Mouse (Mus musculus): ENCODE results near the gene Pgm1. TPM values are rescaled to one million over a fixed set of nuclear protein-coding genes. Genes with fewer than 3 reads are reported as not detected.

The Pgm1 gene
- total RNA-seq, 2 experiments from 2014 or later = 58.6 to 62.7 TPM

DNA sequence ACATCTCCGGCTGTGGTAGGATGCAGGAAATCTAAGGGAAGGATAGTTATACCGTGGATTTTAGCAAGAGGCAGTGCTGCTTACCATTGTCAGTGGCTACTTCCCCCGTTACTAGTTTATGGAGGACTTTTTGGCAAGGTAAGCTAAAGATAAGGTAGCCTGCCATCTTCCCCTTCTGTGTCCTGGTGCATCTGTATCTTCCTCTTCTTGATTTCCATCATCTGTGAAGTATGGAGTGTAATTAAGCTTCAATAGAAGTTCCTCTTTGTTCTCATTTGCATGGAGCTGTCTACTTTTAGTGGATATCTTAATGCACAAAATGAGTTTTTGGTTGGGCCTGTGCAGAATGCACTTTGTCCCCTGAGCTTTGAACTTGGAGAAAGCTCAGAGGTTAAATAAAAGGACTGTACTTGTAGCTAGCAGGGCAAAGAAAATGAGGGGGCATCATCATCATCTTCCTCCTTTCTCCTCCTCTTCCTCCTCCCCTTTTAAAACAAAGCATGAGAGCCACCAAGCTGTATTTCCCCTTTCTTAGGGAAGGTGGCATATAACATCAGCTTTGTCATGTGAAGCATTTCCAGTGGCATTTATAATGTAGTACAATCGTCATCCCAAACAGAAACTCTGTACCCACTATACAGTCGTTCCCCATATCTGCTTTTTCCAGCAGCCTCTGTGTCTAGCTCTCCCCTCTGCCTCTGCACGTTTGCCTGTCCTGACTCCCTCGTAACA is 29.0 kb downstream of the Pgm1 start:
- no peak for DNase-seq

DNA sequence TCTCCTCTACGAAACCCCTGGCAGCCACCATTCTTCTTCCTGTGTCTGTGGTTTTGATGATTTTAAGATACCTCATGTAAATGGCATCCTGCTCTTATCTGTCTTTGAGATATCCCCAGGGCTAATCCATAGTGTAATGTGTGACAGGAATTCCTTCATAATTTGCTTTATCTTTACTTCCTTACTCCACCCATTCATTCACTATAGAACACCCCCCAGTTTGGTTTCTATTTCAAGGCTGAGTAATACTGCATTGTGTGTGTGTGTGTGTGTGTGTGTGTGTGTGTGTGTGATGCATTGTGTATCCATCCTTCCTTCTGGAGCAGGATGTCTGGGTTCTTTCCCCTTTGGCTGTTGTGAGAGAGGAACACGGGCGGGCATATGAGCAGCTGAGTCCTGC is 30.1 kb downstream of the Pgm1 start:
- DNase-seq = no peak

DNA sequence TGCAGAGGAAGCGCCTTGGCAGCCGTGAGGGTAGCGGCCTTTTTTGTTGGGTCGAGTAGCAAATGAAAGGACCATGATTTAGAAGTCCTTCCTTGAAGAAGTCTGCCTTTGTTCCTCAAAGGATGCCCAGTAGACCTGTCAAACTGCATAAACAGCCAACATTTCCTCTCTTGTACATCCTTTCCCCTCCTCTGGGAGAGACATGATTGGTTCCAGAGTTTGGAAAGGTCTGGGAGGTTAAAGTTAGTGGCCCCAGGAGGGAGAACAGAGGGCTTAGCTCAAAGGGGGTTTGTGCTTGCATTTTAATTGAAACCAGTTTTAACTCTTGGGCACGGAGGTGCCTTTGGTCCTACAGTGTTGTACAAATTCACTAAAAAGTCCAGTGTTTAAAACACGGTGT is 37.3 kb downstream of the Pgm1 start:
- DNase-seq = no peak

DNA sequence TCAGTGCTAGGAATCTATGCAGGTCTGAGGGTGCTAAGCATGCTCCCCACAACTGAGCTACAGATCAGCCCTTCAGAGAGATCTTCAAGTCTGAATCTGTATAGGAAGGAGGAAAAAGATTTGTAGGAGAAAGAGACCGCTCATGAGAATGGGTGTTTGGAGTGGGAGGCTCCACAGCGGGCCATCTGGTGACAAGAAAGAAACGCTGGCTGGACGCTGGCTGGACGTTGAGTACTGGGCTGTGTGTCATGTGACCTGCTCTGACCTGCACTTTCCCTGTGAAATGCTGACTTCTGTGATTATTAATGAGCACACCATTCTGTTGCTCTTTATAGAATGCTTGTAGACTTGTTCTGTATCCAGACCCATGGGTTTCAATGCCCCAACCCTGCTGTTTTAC is 40.1 kb downstream of the Pgm1 start:
- no peak for DNase-seq

DNA sequence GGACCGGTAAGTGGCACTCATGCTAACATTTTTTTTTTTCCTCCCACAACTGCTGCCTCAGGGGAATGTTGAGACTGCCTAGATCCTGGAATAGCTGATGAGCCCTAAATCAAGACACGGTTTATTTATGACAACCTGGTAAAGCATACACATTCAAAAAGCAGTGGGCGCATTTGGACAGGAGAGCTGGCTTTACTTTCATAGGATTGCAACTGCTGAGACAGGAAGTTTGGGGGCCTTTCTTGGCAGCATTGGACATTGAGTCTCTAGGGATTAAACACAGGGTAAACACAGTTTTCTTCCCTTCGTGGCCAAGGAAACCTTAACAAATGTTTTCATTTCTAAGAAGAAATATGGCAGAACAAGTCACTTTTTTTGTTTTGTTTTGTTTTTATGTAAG is 40.9 kb downstream of the Pgm1 start:
- DNase-seq = no peak

DNA sequence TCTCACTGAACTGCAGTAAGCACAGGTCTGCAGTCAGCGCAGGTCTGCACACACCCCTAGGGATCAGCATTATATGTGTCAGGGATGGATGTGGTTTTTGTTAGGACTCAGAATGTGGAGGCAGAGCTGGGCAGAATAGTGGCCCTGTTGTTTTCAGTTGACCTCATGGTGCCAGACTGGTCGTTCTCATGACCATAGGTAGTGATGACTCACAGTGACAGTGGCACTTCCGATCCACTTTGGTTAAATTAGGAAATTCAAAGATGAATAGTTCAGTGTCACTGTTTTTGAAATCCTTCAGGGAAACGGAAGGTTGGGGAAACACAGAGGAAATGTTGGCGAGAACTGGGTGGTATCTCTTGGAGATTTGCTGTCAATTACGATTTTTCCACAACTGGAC is 43.7 kb downstream of the Pgm1 start:
- no peak for DNase-seq

DNA sequence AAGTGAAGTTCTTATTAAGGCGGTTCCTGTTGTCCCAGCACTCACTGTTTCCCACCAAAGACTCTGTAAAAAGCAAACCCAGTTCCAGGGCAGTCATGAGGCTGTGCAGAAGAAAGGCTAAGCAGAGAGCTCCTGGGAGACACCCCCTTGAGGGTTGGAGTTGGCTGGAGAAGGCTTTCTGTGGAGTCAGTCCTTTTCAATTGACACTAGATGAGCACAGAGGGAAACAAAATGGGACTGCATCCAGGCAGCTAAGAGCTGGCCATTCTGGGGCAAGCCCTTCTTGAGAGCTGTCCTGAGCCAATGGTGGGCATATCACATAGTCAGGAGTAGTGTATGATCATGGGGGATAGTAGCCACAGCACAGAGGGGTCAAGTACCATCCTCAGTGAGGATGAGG is 44.7 kb downstream of the Pgm1 start:
- DNase-seq = no peak

DNA sequence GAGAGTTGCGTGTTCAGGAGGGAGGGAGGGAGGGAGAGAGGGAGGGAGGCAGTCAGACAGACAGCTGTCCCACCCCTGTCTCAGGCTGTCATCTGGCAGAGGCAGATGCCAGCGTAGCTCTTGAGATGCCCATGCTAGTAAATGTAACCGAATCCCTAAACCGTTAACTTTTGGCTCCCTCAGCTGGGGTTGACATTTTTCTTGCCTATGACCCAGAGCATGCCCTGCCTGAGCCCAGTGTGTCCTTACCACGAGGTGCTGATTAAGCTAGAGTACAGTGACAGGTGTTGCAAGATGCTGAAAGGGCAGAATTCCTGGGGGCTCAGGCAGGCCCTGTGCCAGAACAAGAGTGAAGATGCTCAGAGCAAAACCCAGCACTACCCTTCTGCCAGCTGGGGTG is 45.2 kb downstream of the Pgm1 start:
- DNase-seq = no peak

DNA sequence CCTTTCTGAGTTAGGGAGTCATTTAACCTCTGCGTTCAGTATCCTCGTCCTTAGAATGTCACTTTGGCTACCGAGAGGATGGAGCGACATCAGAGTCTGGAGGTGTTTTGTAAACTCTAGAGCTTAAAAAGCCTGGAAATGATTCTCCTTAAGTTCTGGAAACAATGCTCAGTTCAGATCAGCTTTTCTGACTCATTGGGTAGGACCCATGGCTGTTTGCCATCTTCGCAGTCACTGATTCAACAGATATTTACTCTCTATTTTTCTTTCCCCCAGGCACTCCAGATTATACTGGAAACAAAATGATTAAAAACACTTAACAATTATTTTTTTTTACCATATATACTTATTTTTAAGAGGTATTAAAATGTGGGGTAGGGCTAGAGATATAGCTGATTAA is 50.1 kb downstream of the Pgm1 start:
- DNase-seq = no peak

DNA sequence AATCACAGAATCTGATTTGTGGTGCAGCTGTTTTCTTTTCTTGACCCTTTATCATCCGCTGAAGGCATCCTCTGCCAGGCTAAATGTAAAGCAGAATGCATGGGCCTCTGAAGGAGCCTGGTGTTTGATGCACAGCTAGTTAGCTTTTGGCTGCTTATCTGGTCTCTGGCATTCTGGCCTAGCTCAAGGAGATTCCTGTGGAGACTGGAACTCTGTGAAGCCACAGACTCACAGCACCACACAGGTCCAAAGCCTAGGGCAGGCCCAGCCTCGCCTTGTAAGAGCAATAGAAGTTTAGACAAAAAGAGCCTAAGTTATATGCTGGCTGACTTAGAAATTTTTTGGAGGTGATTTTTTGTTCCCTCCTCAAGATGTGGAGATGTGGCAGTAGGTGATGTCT is 52.0 kb downstream of the Pgm1 start:
- no peak for DNase-seq

DNA sequence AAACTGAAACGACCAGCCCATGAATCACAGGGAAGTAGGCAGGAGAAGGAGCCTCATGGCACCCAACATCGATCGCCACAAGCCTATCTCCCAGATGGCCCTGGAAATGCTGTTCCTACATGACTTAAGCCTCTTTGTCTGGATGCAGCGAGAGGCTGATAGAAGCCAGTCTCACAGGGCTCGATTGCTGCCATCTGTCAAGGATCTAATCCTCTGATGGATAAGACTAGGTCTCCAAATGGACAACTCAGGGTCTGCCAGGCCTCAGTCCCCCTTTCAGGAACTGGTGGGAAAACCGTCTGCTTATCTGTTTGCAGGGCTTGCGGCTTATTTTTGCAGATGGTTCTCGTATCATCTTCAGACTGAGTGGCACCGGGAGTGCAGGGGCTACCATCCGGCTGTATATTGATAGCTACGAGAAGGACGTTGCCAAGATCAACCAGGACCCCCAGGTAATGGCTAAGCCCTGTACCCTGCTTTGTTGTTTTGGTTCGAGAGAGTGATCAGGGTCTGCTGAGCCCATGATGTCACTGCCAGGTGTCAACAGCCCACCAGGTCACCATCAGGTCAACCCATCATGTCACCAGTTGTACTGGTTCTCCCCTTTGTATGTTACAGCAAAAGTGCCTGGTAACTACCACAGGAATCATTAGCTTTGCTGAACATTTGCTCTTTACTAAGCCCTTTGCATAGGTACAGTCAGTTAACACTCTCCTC is 54.6 kb downstream of the Pgm1 start:
- DNase-seq = no peak

DNA sequence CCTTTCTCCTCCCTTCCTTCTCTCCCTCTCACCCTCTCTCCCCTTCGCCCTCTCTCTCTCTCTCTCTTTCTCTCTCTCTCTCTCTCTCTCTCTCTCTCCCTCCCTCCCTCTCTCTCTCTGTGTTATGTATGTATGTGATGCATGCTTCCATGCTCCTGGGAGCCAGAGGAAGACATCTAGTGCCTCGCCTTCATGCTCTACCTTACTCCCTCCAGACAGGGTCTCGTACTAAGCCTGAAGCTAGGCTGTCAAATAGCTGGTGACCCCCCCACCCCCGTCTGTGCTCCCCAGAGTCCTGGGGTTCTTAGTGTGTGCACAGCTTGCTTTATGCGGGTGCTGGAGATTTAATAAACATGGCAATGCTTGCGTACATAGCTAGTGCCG is 55.1 kb downstream of the Pgm1 start:
- no peak for DNase-seq

DNA sequence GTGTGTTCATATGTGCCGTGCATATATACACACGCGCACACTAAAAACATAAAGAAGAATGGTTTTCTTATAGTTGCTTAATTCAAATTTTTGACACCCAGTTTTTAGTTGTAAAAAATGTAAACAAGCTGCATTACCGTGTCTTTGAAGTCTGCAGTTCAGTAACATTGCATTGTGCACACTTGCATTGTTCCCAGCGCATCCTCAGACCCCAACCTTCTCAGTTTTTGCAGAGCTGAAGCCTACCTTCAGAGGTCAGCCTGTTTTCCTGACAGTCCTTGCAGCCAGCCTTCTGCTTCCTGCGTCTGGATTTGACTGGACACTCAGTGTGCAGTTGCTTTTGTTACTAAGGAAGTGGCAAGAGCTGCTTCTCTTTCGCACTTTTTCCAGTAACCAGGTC is 55.9 kb downstream of the Pgm1 start:
- no peak for DNase-seq

DNA sequence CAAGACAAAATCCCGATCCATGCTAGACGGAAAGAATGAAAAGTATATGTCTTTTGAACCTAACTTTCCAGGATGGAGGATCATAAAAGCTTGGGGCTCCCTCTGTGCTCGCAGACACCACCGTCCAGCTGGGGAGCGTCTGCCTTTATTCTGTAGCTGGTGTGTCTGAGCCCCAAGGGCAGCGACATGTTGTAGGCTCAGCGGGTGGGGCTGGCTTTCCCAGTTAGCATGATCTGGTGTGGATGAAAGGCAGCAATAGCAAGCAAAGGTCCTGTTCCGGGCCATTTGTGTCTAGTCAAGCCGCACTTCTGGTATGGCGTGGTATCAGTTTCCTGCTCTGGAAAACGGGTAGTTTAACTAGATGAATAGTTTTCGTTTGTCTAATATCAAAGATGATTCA is 56.4 kb downstream of the Pgm1 start:
- no peak for DNase-seq

DNA sequence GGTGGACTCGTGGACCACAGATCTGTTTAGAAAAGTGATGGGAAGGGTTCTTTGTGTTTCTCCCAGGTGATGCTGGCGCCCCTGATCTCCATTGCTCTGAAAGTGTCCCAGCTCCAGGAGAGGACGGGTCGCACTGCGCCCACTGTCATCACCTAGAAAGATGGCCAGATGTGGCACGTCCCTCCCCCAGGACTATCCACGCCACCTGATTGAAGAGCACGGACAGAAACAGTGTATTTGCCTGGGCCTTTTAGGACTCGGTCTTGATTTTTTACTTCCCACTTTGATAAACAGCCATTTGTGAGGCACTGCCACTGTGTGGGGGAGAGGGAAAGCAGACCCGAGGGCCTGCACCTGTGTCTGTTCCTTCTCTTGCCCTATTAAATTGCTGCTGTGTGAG is 57.4 kb downstream of the Pgm1 start:
- DNase-seq = no peak

DNA sequence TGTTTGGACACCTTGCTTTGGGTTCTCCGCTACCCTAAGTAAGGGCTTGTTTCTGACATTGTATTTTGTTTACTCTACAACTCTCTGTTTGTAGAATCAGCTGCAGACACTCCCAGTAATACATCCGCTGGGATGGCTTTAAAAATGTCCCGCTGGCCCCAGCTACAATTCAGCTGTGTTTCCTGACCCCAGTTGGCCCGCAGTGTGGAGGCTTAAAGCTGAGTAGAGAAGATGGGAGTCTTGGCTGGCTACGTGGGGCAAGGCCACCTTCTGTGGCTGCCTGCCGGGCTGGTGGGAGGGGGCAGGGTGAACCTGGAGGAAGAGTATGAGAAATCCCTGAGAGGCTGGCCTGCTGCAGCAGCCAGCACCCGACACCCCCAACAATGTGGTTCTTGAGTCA is 59.6 kb downstream of the Pgm1 start:
- DNase-seq = no peak

DNA sequence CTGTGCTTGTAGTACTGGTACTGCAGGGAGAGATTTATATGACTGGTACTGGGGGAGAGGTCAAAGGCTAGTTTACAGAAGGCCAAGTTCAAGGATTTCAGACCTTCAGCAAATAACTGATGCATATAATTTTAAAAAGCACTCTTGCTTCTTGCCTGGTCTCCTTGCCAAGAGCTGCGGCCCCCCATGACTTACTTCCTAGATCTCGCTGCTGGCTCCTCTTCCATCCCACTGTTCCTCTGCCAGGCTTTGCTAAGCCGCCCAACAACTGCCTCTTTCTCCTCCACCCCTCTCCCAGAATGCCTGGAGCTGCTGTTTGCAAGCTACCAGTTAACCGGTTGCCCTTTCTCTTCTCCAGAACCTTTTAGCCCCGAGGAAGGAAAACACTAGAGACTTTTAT is 71.8 kb downstream of the Pgm1 start:
- DNase-seq = no peak

DNA sequence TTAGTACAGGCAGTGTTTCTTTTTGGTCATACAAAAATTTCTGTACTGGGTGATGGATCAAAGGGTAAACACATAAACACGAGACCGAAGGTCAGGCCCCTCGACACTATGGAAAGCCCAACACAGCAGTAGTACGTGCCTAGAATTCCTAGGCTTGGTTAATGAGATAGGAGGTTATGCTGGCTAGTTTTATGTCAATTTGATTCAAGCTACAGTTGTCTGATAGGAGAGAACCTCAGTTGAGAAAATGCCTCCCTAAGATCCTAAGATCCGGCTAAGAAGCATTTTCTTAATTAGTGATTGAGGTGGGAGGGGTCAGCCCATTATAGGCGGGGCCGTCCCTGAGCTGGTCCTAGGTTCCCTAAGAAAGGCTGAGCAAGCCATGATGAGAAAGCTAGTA is 72.6 kb downstream of the Pgm1 start:
- DNase-seq = no peak

DNA sequence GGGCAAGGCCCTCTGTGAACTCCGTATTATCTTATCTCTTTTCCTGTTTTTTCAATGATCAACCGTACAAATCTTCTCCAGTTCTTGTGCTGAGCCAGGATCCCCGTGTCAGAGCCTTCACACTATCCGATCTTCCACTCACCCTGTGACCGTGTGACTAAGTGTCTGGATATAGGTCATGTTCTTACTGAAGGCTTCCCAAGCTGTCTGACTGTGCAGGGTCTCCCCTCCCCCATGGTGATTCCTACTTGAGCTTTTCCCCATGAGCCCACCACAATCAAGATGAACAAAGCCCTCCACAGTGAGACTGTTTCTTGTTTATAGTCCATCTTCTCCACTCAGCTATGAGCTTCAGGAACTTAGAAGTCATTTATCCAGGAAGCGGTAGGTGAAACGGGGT is 78.5 kb downstream of the Pgm1 start:
- DNase-seq = no peak

DNA sequence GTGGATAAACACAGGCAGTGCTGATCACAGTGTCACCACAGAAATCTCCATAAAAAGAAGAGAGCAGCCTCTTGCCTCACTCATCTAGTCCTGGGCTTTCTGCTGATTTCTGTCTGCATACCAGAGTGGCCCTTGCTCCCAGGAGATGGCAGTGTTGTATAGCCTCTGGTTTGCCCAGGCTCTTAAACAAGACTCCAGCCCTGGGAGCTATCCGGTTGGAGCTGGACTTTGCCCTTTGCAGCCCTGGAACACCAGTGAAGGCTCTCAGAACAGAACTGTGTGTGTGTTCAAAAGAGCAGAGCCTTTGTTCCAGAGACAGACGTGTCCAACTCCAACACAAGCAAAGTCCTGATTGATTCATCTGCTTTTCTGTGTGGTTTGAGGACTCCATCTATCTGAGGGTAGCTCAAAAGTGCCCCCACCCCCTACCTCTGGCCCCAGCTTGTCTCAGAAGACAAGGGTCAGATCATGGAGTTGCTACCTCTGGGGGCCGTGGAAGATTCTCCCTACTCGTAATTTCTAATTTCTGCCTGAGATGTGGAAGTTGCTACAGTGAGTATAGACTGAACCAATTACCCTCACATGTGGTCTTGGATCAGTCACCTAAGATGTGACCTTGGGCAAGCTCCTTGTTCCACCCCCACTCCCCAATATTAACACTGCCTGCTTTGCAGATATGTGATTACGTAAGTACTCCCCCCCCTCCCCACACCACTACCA is 79.3 kb downstream of the Pgm1 start:
- DNase-seq = peak; percentile 58 to 66

DNA sequence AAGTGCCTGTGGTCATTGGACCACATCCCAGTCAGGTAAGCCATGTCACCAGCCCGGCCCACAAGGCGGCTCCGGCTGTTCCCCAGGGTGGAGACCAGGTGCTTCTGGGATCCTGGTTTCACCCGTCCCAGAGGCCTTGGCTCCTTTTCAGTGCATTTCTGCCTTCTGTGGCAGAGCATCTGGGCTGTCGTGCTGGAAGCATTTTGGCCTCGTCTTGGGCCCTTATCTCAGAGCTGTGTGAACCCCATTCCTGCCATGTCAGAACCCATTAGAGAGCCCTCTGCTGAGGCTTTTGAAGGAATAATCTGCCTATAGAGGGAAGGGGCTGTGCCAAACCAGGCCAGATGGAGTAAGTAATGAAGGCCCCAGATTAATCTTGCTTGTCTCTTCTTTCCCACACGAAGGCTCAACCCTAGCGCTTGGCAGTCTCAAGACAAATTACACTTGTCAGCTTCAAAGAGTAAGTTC is 80.0 kb downstream of the Pgm1 start:
- DNase-seq = no peak

DNA sequence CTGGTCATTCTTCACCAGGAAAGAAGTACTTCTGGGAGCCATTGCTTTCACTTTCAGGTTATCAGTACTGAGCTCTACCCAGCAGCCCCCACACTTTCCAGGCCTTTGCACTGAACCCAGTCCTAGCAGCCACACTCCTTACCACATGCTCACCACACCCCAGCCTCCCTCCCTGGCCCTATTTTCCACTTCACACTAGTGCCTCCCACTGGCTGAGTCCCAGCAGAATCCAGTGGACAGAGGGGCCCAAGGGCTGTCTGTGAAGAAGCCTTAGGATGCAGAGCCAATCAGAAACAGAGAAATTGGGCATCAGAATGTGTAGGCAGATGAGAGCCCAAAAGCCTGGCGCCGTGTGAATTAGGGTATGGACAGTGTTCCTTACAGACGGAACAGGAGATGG is 81.7 kb downstream of the Pgm1 start:
- DNase-seq = no peak

DNA sequence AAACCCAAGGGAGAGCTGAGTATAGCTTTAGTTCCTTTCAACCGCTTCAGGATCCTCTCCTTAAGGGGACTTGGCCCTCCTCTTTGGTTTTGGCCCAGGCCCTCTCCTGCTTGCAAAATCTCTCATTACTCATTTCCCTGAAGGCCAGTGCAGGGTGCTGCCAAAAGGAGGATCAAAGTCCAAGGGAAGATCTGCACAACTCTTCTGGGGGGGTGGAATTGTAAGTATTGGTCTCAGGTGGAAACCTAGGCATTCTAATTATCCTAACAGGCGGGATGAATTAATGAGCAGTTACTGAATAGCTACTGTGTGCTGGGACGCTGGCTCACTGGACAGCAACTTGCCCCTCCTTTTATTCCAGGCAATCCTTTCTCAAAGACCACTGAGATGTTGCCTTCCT is 82.3 kb downstream of the Pgm1 start:
- no peak for DNase-seq
